Mouse (Mus musculus) retina, adult 2 months (tissue): ENCODE measurements around the gene Trip4.
"Not testable (repeated sequence)": the region's sequence is repeated elsewhere in the genome, so short reads cannot be mapped to it uniquely, and the experiment has no call there.

Experiments used
- DNase-seq: peaks from one replicate; pipeline ENCODE4 v3.0.0-alpha.2; 2012; ENCODE audit warnings: low read depth, low spot score

Gene Trip4

GRCm38 (mm10) chr9:65794313-65794712 is 114.3 kb downstream of the Trip4 start:
- DNase-seq: no peak

- DNase-seq: no peak
Observed at GRCm38 (mm10) chr9:65793506-65793905, 115.1 kb downstream of the Trip4 start.

GRCm38 (mm10) chr9:65793086-65793485 is 115.5 kb downstream of the Trip4 start:
- DNase-seq: no peak

GRCm38 (mm10) chr9:65791846-65792245 is 116.7 kb downstream of the Trip4 start:
- no peak for DNase-seq

- no peak for DNase-seq
Observed at GRCm38 (mm10) chr9:65791106-65791505, 117.5 kb downstream of the Trip4 start.

GRCm38 (mm10) chr9:65789788-65790187 is 118.8 kb downstream of the Trip4 start:
- DNase-seq: no peak

GRCm38 (mm10) chr9:65788556-65788955 is 120.0 kb downstream of the Trip4 start:
- DNase-seq: no peak

GRCm38 (mm10) chr9:65787829-65788344 is 120.7 kb downstream of the Trip4 start:
- DNase-seq: no peak

GRCm38 (mm10) chr9:65786885-65787787 is 121.5 kb downstream of the Trip4 start:
- DNase-seq: no peak

GRCm38 (mm10) chr9:65785772-65786368 is 122.7 kb downstream of the Trip4 start:
- DNase-seq: no peak

GRCm38 (mm10) chr9:65779619-65780018 is 129.0 kb downstream of the Trip4 start:
- not testable (repeated sequence) for DNase-seq
